Comparison of ENCODE assay signal across 34 mouse cellular contexts in genomic region chr1:185472730-185473129, GRCm38 (mm10). TPM values are rescaled to one million over a fixed set of nuclear protein-coding genes. Genes with fewer than 3 reads are reported as not detected.
DNase-seq lines count a peak whose midpoint lies in the region; ATAC-seq and TF ChIP-seq lines count a peak whose summit lies in the region.
"Had no signal": no experiment of that assay in that cellular context is flagged by ENCODE, and none has a peak within 500 bp of the region (broad histone marks: within the 10 kb centered on the region; RNA-seq: fewer than 3 reads in every experiment).

No protein-coding gene starts in this region.

- H3K27me3 ChIP-seq in forebrain, embryonic 10.5 days (ENCODE audit: poor library complexity, severe bottlenecking) = no peaks in the 10 kb centered on the region
- H3K27me3 ChIP-seq in forebrain, postnatal 0 days (ENCODE audit: insufficient read depth, low read length) = no peaks in the 10 kb centered on the region
- no peaks in the 10 kb centered on the region for H3K27me3 ChIP-seq in liver, embryonic 11.5 days (replicated peaks; ENCODE audit: control insufficient read depth, insufficient read depth, low read length)
- no peaks in the 10 kb centered on the region for H3K27me3 ChIP-seq in liver, embryonic 13.5 days
- no peaks in the 10 kb centered on the region for H3K27me3 ChIP-seq in midbrain, embryonic 13.5 days
- H3K27me3 ChIP-seq: CH12.LX; embryonic facial prominence, embryonic 13.5 days; forebrain, embryonic 13.5 days; hindbrain, embryonic 15.5 days; kidney, embryonic 15.5 days; limb, embryonic 13.5 days; midbrain, embryonic 15.5 days; neural tube, embryonic 15.5 days; Patski had no signal

- peak overlapping the region; percentile 48; the same call in 1 of the 2 replicates for H3K27ac ChIP-seq in forebrain, embryonic 10.5 days
- H3K27ac ChIP-seq in forebrain, postnatal 0 days (ENCODE audit: low read depth, low read length) = no peak overlapping the region
- H3K27ac ChIP-seq in liver, embryonic 11.5 days (ENCODE audit: low read depth, low read length) = peak overlapping the region; percentile 92
- peak overlapping the region; percentile 99 for H3K27ac ChIP-seq in liver, embryonic 13.5 days
- no peak overlapping the region for H3K27ac ChIP-seq in midbrain, embryonic 13.5 days
- H3K27ac ChIP-seq: embryonic facial prominence, embryonic 13.5 days; forebrain, embryonic 13.5 days; heart, adult 2 months; hindbrain, embryonic 15.5 days; kidney, embryonic 15.5 days; left cerebral cortex, adult 2 months; macrophage; midbrain, embryonic 15.5 days; neural tube, embryonic 15.5 days had no signal

- TF ChIP-seq CTCF in forebrain, postnatal 0 days (IDR thresholded peaks at IDR 0.05; ENCODE audit: low read depth) = no peak

- no peak overlapping the region for H3K9ac ChIP-seq in forebrain, postnatal 0 days
- H3K9ac ChIP-seq in liver, embryonic 11.5 days (ENCODE audit: low read depth, low read length) = no peak overlapping the region; the same call in 1 of the 2 replicates
- H3K9ac ChIP-seq in liver, embryonic 13.5 days = peak overlapping the region; percentile 73; the same call in 1 of the 2 replicates
- no peak overlapping the region for H3K9ac ChIP-seq in midbrain, embryonic 13.5 days (replicated peaks)
- H3K9ac ChIP-seq: forebrain, embryonic 13.5 days; hindbrain, embryonic 15.5 days; kidney, embryonic 15.5 days; limb, embryonic 13.5 days; midbrain, embryonic 15.5 days; neural tube, embryonic 15.5 days had no signal

- no peak overlapping the region for H3K4me2 ChIP-seq in forebrain, postnatal 0 days (ENCODE audit: low read depth)
- no peak overlapping the region for H3K4me2 ChIP-seq in liver, embryonic 11.5 days
- H3K4me2 ChIP-seq in liver, embryonic 13.5 days = peak overlapping the region; percentile 64
- no peak overlapping the region for H3K4me2 ChIP-seq in midbrain, embryonic 13.5 days (replicated peaks)
- H3K4me2 ChIP-seq: embryonic facial prominence, embryonic 13.5 days; forebrain, embryonic 13.5 days; hindbrain, embryonic 15.5 days; kidney, embryonic 15.5 days; limb, embryonic 13.5 days; midbrain, embryonic 15.5 days; neural tube, embryonic 15.5 days had no signal

- WGBS in forebrain, embryonic 10.5 days = 86% methylated on average over 4 of the region's 4 CpGs
- WGBS in forebrain, postnatal 0 days = 85% methylated on average over 4 of the region's 4 CpGs
- WGBS in liver, embryonic 11.5 days = 68% methylated on average over 4 of the region's 4 CpGs
- 44% methylated on average over 4 of the region's 4 CpGs for WGBS in liver, embryonic 13.5 days (ENCODE audit: insufficient replicate concordance)
- WGBS in midbrain, embryonic 13.5 days = 90% methylated on average over 4 of the region's 4 CpGs

- H3K9me3 ChIP-seq in forebrain, embryonic 10.5 days = no peaks in the 10 kb centered on the region
- no peaks in the 10 kb centered on the region for H3K9me3 ChIP-seq in forebrain, postnatal 0 days (ENCODE audit: low read length)
- H3K9me3 ChIP-seq in liver, embryonic 11.5 days (ENCODE audit: control insufficient read depth, low read length) = no peaks in the 10 kb centered on the region
- no peaks in the 10 kb centered on the region for H3K9me3 ChIP-seq in liver, embryonic 13.5 days (replicated peaks)
- no peaks in the 10 kb centered on the region for H3K9me3 ChIP-seq in midbrain, embryonic 13.5 days
- H3K9me3 ChIP-seq: embryonic facial prominence, embryonic 13.5 days; forebrain, embryonic 13.5 days; hindbrain, embryonic 10.5 days; hindbrain, embryonic 15.5 days; kidney, embryonic 15.5 days; limb, embryonic 13.5 days; midbrain, embryonic 15.5 days; neural tube, embryonic 15.5 days had no signal

- H3K4me1 ChIP-seq in forebrain, embryonic 10.5 days = peaks cover 4% of the 10 kb centered on the region
- no peaks in the 10 kb centered on the region for H3K4me1 ChIP-seq in forebrain, postnatal 0 days (ENCODE audit: insufficient read depth)
- H3K4me1 ChIP-seq in liver, embryonic 11.5 days (replicated peaks; ENCODE audit: control insufficient read depth, insufficient read depth, low read length) = peaks cover 59% of the 10 kb centered on the region
- peaks cover 95% of the 10 kb centered on the region for H3K4me1 ChIP-seq in liver, embryonic 13.5 days (replicated peaks)
- H3K4me1 ChIP-seq in midbrain, embryonic 13.5 days (replicated peaks) = no peaks in the 10 kb centered on the region
- H3K4me1 ChIP-seq: embryonic facial prominence, embryonic 13.5 days; forebrain, embryonic 13.5 days; hindbrain, embryonic 15.5 days; kidney, embryonic 15.5 days; midbrain, embryonic 15.5 days; neural tube, embryonic 15.5 days had no signal

- no peak for ATAC-seq in forebrain, postnatal 0 days
- ATAC-seq in liver, embryonic 11.5 days (replicated peaks; ENCODE audit: low FRiP score) = peak; percentile 29; the same call in 1 of the 2 replicates
- ATAC-seq in liver, embryonic 13.5 days (ENCODE audit: low read depth) = peak; percentile 36
- ATAC-seq in midbrain, embryonic 13.5 days = no peak
- ATAC-seq: forebrain, embryonic 13.5 days; midbrain, embryonic 15.5 days; Patski had no signal

- no peak for DNase-seq in forebrain, embryonic 10.5 days (ENCODE audit: extremely low spot score, low spot score)
- no peak for DNase-seq in forebrain, postnatal 0 days
- no peak for DNase-seq in liver, embryonic 11.5 days (ENCODE audit: low spot score)
- DNase-seq in liver = no peak
- no peak for DNase-seq in liver, embryonic 13.5 days
- DNase-seq in adrenal gland, postnatal 25 days = no peak
- DNase-seq in frontal cortex, postnatal 36 days (ENCODE audit: low spot score in 2 of 2) = no peak
- DNase-seq: adrenal gland, postnatal 10 days; cerebellum, adult 11-12 months; cerebellum, adult 9-11 months; gastrocnemius, postnatal 25 days; heart, adult 2 months; kidney, adult 18-20 months; kidney, postnatal 25 days; lung, adult 2 months; lung, postnatal 10 days; retina, postnatal 1 day; right cerebral cortex, postnatal 14 days; thymus, postnatal 25 days had no signal

- H3K36me3 ChIP-seq in forebrain, embryonic 10.5 days (replicated peaks) = no peaks in the 10 kb centered on the region
- H3K36me3 ChIP-seq in forebrain, postnatal 0 days (ENCODE audit: insufficient read depth) = 0 out of 2 replicates have a peak, but pooled peaks cover 4% of the 10 kb centered on the region
- no peaks in the 10 kb centered on the region for H3K36me3 ChIP-seq in liver, embryonic 11.5 days (ENCODE audit: control insufficient read depth, insufficient read depth, low read length)
- H3K36me3 ChIP-seq in liver, embryonic 13.5 days = peaks cover 12% of the 10 kb centered on the region
- H3K36me3 ChIP-seq in midbrain, embryonic 13.5 days = no peaks in the 10 kb centered on the region
- H3K36me3 ChIP-seq: embryonic facial prominence, embryonic 13.5 days; hindbrain, embryonic 10.5 days; hindbrain, embryonic 15.5 days; kidney, embryonic 15.5 days; limb, embryonic 13.5 days; midbrain, embryonic 15.5 days; neural tube, embryonic 15.5 days had no signal

- H3K4me3 ChIP-seq in forebrain, embryonic 10.5 days = no peak overlapping the region
- H3K4me3 ChIP-seq in forebrain, postnatal 0 days (ENCODE audit: low read depth, low read length) = no peak overlapping the region
- no peak overlapping the region for H3K4me3 ChIP-seq in liver, embryonic 11.5 days (ENCODE audit: low read depth, low read length)
- H3K4me3 ChIP-seq in liver, embryonic 13.5 days (replicated peaks) = no peak overlapping the region
- H3K4me3 ChIP-seq in midbrain, embryonic 13.5 days (replicated peaks) = no peak overlapping the region
- H3K4me3 ChIP-seq: embryonic facial prominence, embryonic 13.5 days; forebrain, embryonic 13.5 days; heart, adult 2 months; hindbrain, embryonic 10.5 days; hindbrain, embryonic 15.5 days; kidney, embryonic 15.5 days; layer of hippocampus, adult 2 months; left cerebral cortex, adult 2 months; limb, embryonic 13.5 days; midbrain, embryonic 15.5 days; neural tube, embryonic 15.5 days had no signal

RNA-seq across cellular contexts. Expression of gene Slc30a10, which starts 18.1 kb away (rescaled TPM):
- polyA plus RNA-seq in forebrain, embryonic 10.5 days (2016; fragmentation: Nextera tagmentation; extraction: Ambion mirVana) = 1.6 and 2.0 TPM in 2 replicates
- 12.9 and 15.8 TPM in 2 replicates for total RNA-seq in forebrain, postnatal 0 days (2014; rRNA removed)
- 3.2 and 5.0 TPM in 2 replicates for polyA plus RNA-seq in forebrain, postnatal 0 days (2015; fragmentation: Nextera tagmentation; extraction: Ambion mirVana)
- polyA plus RNA-seq in liver, embryonic 11.5 days (2014; fragmentation: Nextera tagmentation; extraction: Ambion mirVana) = 22.8 and 23.5 TPM in 2 replicates
- 10.4 and 12.5 TPM in 2 replicates for polyA plus RNA-seq in liver, embryonic 13.5 days (2015; fragmentation: Nextera tagmentation; extraction: Ambion mirVana)
- polyA plus RNA-seq in midbrain, embryonic 13.5 days (2015; fragmentation: Nextera tagmentation; extraction: Ambion mirVana) = 2.3 and 3.1 TPM in 2 replicates
- not detected in 2 replicates for total RNA-seq in adrenal gland, postnatal 25 days (2021)
- total RNA-seq: CH12.LX; gastrocnemius, postnatal 25 days; heart, adult 2 months had no signal
- polyA plus RNA-seq: C2C12; heart, adult 2 months; lung, adult 2 months; macrophage; Patski had no signal

Comparison
In these comparisons a context has a peak if more than half of its experiments do, and no peak if none do; other contexts are left out.
1. H3K27ac ChIP-seq: peak in forebrain, embryonic 10.5 days (single experiment), liver, embryonic 11.5 days (single experiment) and liver, embryonic 13.5 days (single experiment); none in forebrain, postnatal 0 days (single experiment) and midbrain, embryonic 13.5 days (single experiment).
2. ATAC-seq: peak in liver, embryonic 11.5 days (single experiment) and liver, embryonic 13.5 days (single experiment); none in forebrain, postnatal 0 days (single experiment) and midbrain, embryonic 13.5 days (single experiment).